Mouse (Mus musculus) midbrain, embryonic 13.5 days (tissue): ENCODE results near the gene Cdk2. TPM values are rescaled to one million over a fixed set of nuclear protein-coding genes. Genes with fewer than 3 reads are reported as not detected.

Experiments used
- ATAC-seq: fragments of 200-750 bp; cut with Nextera tagmentation; 2 replicates; pipeline ENCODE4 v1.8.0; 2017; ENCODE audit warnings: mild to moderate bottlenecking, moderate TSS enrichment, moderate library complexity
- H3K27ac ChIP-seq: fragments of 300-500 bp; sonication (generic); 2 replicates; pipeline ENCODE4 v1.5.1; 2015; ENCODE audit warnings: inconsistent platforms, mild to moderate bottlenecking, moderate library complexity
- H3K27me3 ChIP-seq: fragments of 300-500 bp; sonication (generic); 2 replicates; pipeline ENCODE4 v1.6.1; 2015; ENCODE audit warnings: mild to moderate bottlenecking, inconsistent platforms
- H3K36me3 ChIP-seq: fragments of 300-500 bp; sonication (generic); 2 replicates; pipeline ENCODE4 v1.6.1; 2015; ENCODE audit warnings: mild to moderate bottlenecking, inconsistent platforms
- H3K4me1 ChIP-seq: fragments of 300-500 bp; sonication (generic); replicated peaks from 2 replicates; pipeline ENCODE4 v1.6.1; 2015; ENCODE audit warnings: inconsistent platforms
- H3K4me2 ChIP-seq: fragments of 300-500 bp; sonication (generic); replicated peaks from 2 replicates; pipeline ENCODE4 v1.6.1; 2015; ENCODE audit warnings: moderate library complexity, mild to moderate bottlenecking, inconsistent platforms
- H3K4me3 ChIP-seq: fragments of 300-500 bp; sonication (generic); replicated peaks from 2 replicates; pipeline ENCODE4 v1.5.1; 2015; ENCODE audit warnings: mild to moderate bottlenecking, inconsistent platforms
- H3K9ac ChIP-seq: fragments of 300-500 bp; sonication (generic); replicated peaks from 2 replicates; pipeline ENCODE4 v1.6.1; 2015; ENCODE audit warnings: mild to moderate bottlenecking, inconsistent platforms
- H3K9me3 ChIP-seq: fragments of 300-500 bp; sonication (generic); 2 replicates; pipeline ENCODE4 v1.6.1; 2016; ENCODE audit warnings: mild to moderate bottlenecking, inconsistent platforms
- WGBS: fragments of 180-500 bp; shearing (Covaris S2); methylation state at CpG from one replicate; pipeline ENCODE4 v1.1.7; 2015; 5-methylcytosine and 5-hydroxymethylcytosine counted together
- polyA plus RNA-seq: library from polyadenylated mRNA; unstranded; fragments of >200 nt; fragmentation: Nextera tagmentation; extraction: Ambion mirVana; gene quantifications from 2 replicates; pipeline ENCODE4 v1.2.1, GENCODE M21; 2015

Cdk2 gene
- 36.2 TPM in 2 replicates for polyA plus RNA-seq

GRCm38 (mm10) chr10:128704491-128705316 lies at the start of gene Cdk2:
Cdk2 (minus strand) TSS chr10:128705031.
- H3K4me3 ChIP-seq = peak within 1 kb of the TSS; percentile 73
- under 1% methylated on average over 62 of the region's 62 CpGs for WGBS

GRCm38 (mm10) chr10:128748252-128748864 lies 43.5 kb upstream of the Cdk2 start:
- peak; percentile 95 for ATAC-seq
- Histone ChIP-seq H3K9ac (peak overlapping the region; percentile 79), H3K36me3 (peaks cover 9% of the 10 kb centered on the region), H3K4me3 (peak overlapping the region; percentile 78), H3K4me1 (peaks cover 41% of the 10 kb centered on the region), H3K9me3 (no peaks in the 10 kb centered on the region), H3K27me3 (peaks cover 32% of the 10 kb centered on the region), H3K27ac (peak overlapping the region; percentile 90), H3K4me2 (peak overlapping the region; percentile 93)
- under 1% methylated on average over 37 of the region's 37 CpGs for WGBS

More at GRCm38 (mm10) chr10:128704491-128705316, at the start of gene Cdk2:
- ATAC-seq = peak; percentile 95
- Histone ChIP-seq H3K4me2 (peak within 1 kb of the TSS; percentile 89), H3K27me3 (peaks cover 3% of the 10 kb centered on the region; the same call in 1 of the 2 replicates), H3K9ac (peak within 1 kb of the TSS; percentile 71), H3K9me3 (no peaks in the 10 kb centered on the region), H3K36me3 (0 out of 2 replicates have a peak, but pooled peaks cover 3% of the 10 kb centered on the region), H3K4me1 (peaks cover 16% of the 10 kb centered on the region), H3K27ac (peak within 1 kb of the TSS; percentile 68)

- H3K27ac ChIP-seq = peak within 1 kb of the TSS; percentile 90
- H3K4me2 ChIP-seq = peak within 1 kb of the TSS; percentile 93
- peaks cover 39% of the 10 kb centered on the region for H3K27me3 ChIP-seq
- H3K4me3 ChIP-seq = peak within 1 kb of the TSS; percentile 78
- H3K4me1 ChIP-seq = peaks cover 46% of the 10 kb centered on the region
- peaks cover 6% of the 10 kb centered on the region for H3K36me3 ChIP-seq
- H3K9ac ChIP-seq = peak within 1 kb of the TSS; percentile 79
- WGBS = under 1% methylated on average over 36 of the region's 36 CpGs
- peak; percentile 68 for ATAC-seq
- H3K9me3 ChIP-seq = no peaks in the 10 kb centered on the region
Measured at GRCm38 (mm10) chr10:128747646-128748251, 42.9 kb upstream of the Cdk2 start, which contains the start of gene Pym1. Pym1 (plus strand) TSS chr10:128747889.

- no peaks in the 10 kb centered on the region for H3K36me3 ChIP-seq
- H3K27ac ChIP-seq = peak overlapping the region; percentile 90
- H3K4me2 ChIP-seq = peak overlapping the region; percentile 93
- no peak for ATAC-seq
- H3K4me3 ChIP-seq = peak overlapping the region; percentile 78
- peaks cover 46% of the 10 kb centered on the region for H3K4me1 ChIP-seq
- no peaks in the 10 kb centered on the region for H3K9me3 ChIP-seq
- peak overlapping the region; percentile 79 for H3K9ac ChIP-seq
- peaks cover 45% of the 10 kb centered on the region for H3K27me3 ChIP-seq
- WGBS = 43% methylated on average over 9 of the region's 9 CpGs
Measured at GRCm38 (mm10) chr10:128746972-128747645, 42.3 kb upstream of the Cdk2 start.

- Histone ChIP-seq H3K9me3 (no peaks in the 10 kb centered on the region), H3K4me1 (peaks cover 45% of the 10 kb centered on the region), H3K27ac (no peak overlapping the region), H3K4me2 (no peak overlapping the region), H3K27me3 (peaks cover 55% of the 10 kb centered on the region), H3K9ac (no peak overlapping the region), H3K4me3 (no peak overlapping the region), H3K36me3 (no peaks in the 10 kb centered on the region)
- WGBS = 96% methylated on average over 10 of the region's 10 CpGs
- ATAC-seq = no peak
Measured at GRCm38 (mm10) chr10:128745946-128746613, 41.2 kb upstream of the Cdk2 start.

- Histone ChIP-seq H3K4me1 (peaks cover 36% of the 10 kb centered on the region), H3K4me2 (peak within 1 kb of the TSS; percentile 85), H3K27ac (no peak within 1 kb of the TSS), H3K27me3 (peaks cover 60% of the 10 kb centered on the region), H3K4me3 (peak within 1 kb of the TSS; percentile 53), H3K36me3 (no peaks in the 10 kb centered on the region), H3K9ac (peak within 1 kb of the TSS; percentile 71), H3K9me3 (no peaks in the 10 kb centered on the region)
- 23% methylated on average over 18 of the region's 18 CpGs for WGBS
- ATAC-seq = no peak
Measured at GRCm38 (mm10) chr10:128744680-128745601, 40.1 kb upstream of the Cdk2 start, which contains the start of gene Dgka. Dgka (minus strand) TSS chr10:128744855.

- Histone ChIP-seq H3K9ac (peak overlapping the region; percentile 71), H3K27ac (no peak overlapping the region), H3K4me3 (peak overlapping the region; percentile 53), H3K27me3 (peaks cover 60% of the 10 kb centered on the region), H3K4me1 (peaks cover 29% of the 10 kb centered on the region), H3K9me3 (no peaks in the 10 kb centered on the region), H3K4me2 (peak overlapping the region; percentile 85), H3K36me3 (no peaks in the 10 kb centered on the region)
- 14% methylated on average over 8 of the region's 8 CpGs for WGBS
- ATAC-seq = no peak
Measured at GRCm38 (mm10) chr10:128744211-128744610, 39.4 kb upstream of the Cdk2 start.

GRCm38 (mm10) chr10:128743791-128744191 lies 39.0 kb upstream of the Cdk2 start:
- Histone ChIP-seq H3K4me1 (peaks cover 25% of the 10 kb centered on the region), H3K27ac (no peak overlapping the region), H3K36me3 (no peaks in the 10 kb centered on the region), H3K4me3 (peak overlapping the region; percentile 53), H3K9ac (peak overlapping the region; percentile 71), H3K4me2 (peak overlapping the region; percentile 85), H3K9me3 (no peaks in the 10 kb centered on the region), H3K27me3 (peaks cover 60% of the 10 kb centered on the region)
- peak; percentile 16; the same call in 1 of the 2 replicates for ATAC-seq
- WGBS = 1% methylated on average over 27 of the region's 37 CpGs

- Histone ChIP-seq H3K4me2 (peak overlapping the region; percentile 85), H3K27me3 (peaks cover 60% of the 10 kb centered on the region), H3K27ac (no peak overlapping the region), H3K36me3 (no peaks in the 10 kb centered on the region), H3K4me1 (peaks cover 25% of the 10 kb centered on the region), H3K4me3 (peak overlapping the region; percentile 53), H3K9ac (peak overlapping the region; percentile 71), H3K9me3 (no peaks in the 10 kb centered on the region)
- ATAC-seq = no peak
- 7% methylated on average over 7 of the region's 7 CpGs for WGBS
Measured at GRCm38 (mm10) chr10:128743235-128743634, 38.4 kb upstream of the Cdk2 start.

- peak overlapping the region; percentile 53; the same call in 1 of the 2 replicates for H3K4me3 ChIP-seq
- H3K27me3 ChIP-seq = peaks cover 60% of the 10 kb centered on the region
- 42% methylated on average over 4 of the region's 4 CpGs for WGBS
- H3K36me3 ChIP-seq = no peaks in the 10 kb centered on the region
- no peak overlapping the region for H3K9ac ChIP-seq
- peaks cover 25% of the 10 kb centered on the region for H3K4me1 ChIP-seq
- H3K27ac ChIP-seq = no peak overlapping the region
- H3K4me2 ChIP-seq = no peak overlapping the region
- H3K9me3 ChIP-seq = no peaks in the 10 kb centered on the region
- ATAC-seq = no peak
Measured at GRCm38 (mm10) chr10:128742616-128743015, 37.8 kb upstream of the Cdk2 start.
